In the genomic region with DNA sequence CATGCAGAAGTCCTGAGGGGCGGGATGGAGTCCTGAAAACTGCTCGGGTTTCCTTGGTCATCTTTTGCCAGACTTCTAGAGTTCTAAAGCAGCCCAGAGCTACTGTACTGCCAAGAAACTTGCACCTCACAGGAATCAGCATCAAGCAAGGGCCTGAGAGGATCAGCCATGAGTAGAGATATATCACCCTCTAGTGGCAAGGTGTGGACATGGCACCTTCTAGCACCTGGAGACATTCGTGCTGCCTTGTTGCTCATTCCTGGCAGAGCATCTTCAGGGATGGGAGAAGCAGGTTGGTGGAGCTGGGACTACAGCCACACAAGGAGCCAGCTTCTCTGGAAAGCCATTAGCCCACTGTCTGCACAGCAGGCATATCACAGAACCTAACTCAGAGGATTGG, we compare ENCODE assay signal across 9 mouse cellular contexts. TPM values are rescaled to one million over a fixed set of nuclear protein-coding genes. Genes with fewer than 3 reads are reported as not detected.
DNase-seq lines count a peak whose midpoint lies in the region; ATAC-seq and TF ChIP-seq lines count a peak whose summit lies in the region.
"Had no signal": no experiment of that assay in that cellular context is flagged by ENCODE, and none has a peak within 500 bp of the region (broad histone marks: within the 10 kb centered on the region; RNA-seq: fewer than 3 reads in every experiment).

No protein-coding gene starts in this region.

- peak; percentile 54 for DNase-seq in gastrocnemius, adult 18-20 months (ENCODE audit: low spot score)
- DNase-seq in gastrocnemius, postnatal 25 days: no peak
- peak; percentile 41 for DNase-seq in G1E (ENCODE audit: low spot score)
- DNase-seq in cerebellum, adult 8-10 months: peak; percentile 73
- DNase-seq in frontal cortex, adult 2 months (ENCODE audit: extremely low spot score in 1 of 2, low spot score in 1 of 2): peak; percentile 67 to 95
- DNase-seq in layer of hippocampus, adult 11-12 months (ENCODE audit: low spot score): peak; percentile 84
- DNase-seq in lung, postnatal 25 days (ENCODE audit: low spot score): peak; percentile 42
- DNase-seq in right cerebral cortex, postnatal 36 days (ENCODE audit: low spot score in 2 of 2): peak; percentile 75 to 79

- ATAC-seq in G1E (ENCODE audit: extremely low read depth, insufficient number of reproducible peaks, low FRiP score, poor library complexity, severe bottlenecking): no peak

- H3K4me1 ChIP-seq in G1E (ENCODE audit: insufficient read depth, low read depth, low read length): no peaks in the 10 kb centered on the region

- TF ChIP-seq CTCF in G1E (IDR thresholded peaks at IDR 0.05; ENCODE audit: low read depth, low read length): peak; percentile 91

- H3K27me3 ChIP-seq in G1E (ENCODE audit: insufficient read depth, low read length): no peaks in the 10 kb centered on the region

- no peak overlapping the region for H3K4me3 ChIP-seq in G1E (ENCODE audit: low read depth, low read length)

- no peaks in the 10 kb centered on the region for H3K9me3 ChIP-seq in G1E (replicated peaks)

- peaks cover 82% of the 10 kb centered on the region for H3K36me3 ChIP-seq in G1E (replicated peaks)

RNA-seq across cellular contexts. Expression of a gene that starts 22.1 kb away (rescaled TPM):
- total RNA-seq in gastrocnemius, adult 18-20 months (2021): 10 to 100 TPM; 39.2 to 42.6 TPM
- 10 to 100 TPM; 38.9 to 40.4 TPM for total RNA-seq in gastrocnemius, postnatal 25 days (2021)
- total RNA-seq in G1E (2014; fragmentation: Nextera tagmentation) (65.5 and 69.2 TPM in 2 replicates), G1E (2017) (72.1 and 73.1 TPM in 2 replicates)
- 6.5 and 16.0 TPM in 2 replicates for polyA plus RNA-seq in G1E (2012)
- 89.4 and 90.9 TPM in 2 replicates for polyA plus RNA-seq in frontal cortex, adult 2 months (2012; rRNA removed)

RNA-seq across cellular contexts. Expression of a gene that starts 26.2 kb away (rescaled TPM):
- not detected for total RNA-seq in gastrocnemius, adult 18-20 months (2021)
- not detected for total RNA-seq in gastrocnemius, postnatal 25 days (2021)
- total RNA-seq in G1E (2014; fragmentation: Nextera tagmentation) (not detected in 2 replicates), G1E (2017) (not detected in 2 replicates)
- polyA plus RNA-seq in G1E (2012): not detected in 2 replicates
- 129 TPM in 2 replicates for polyA plus RNA-seq in frontal cortex, adult 2 months (2012; rRNA removed)
- polyA plus RNA-seq: lung, embryonic 16.5 days had no signal

RNA-seq across cellular contexts. Expression of a gene that starts 36.9 kb away (rescaled TPM):
- total RNA-seq in gastrocnemius, adult 18-20 months (2021): not detected
- total RNA-seq in gastrocnemius, postnatal 25 days (2021): not detected
- total RNA-seq in G1E (2014; fragmentation: Nextera tagmentation) (not detected in 2 replicates), G1E (2017) (not detected in 2 replicates)
- polyA plus RNA-seq in G1E (2012): not detected in 2 replicates
- polyA plus RNA-seq in frontal cortex, adult 2 months (2012; rRNA removed): 0.15 TPM in 1 of 2 replicates, not detected in the other
- polyA plus RNA-seq: lung, embryonic 16.5 days had no signal

RNA-seq across cellular contexts. Expression of a gene that starts 54.6 kb away (rescaled TPM):
- not detected for total RNA-seq in gastrocnemius, adult 18-20 months (2021)
- total RNA-seq in gastrocnemius, postnatal 25 days (2021): not detected
- total RNA-seq in G1E (2014; fragmentation: Nextera tagmentation): not detected in 2 replicates
- 0.06 and 0.16 TPM in 2 replicates for total RNA-seq in G1E (2017)
- polyA plus RNA-seq in G1E (2012): not detected in 2 replicates
- 0.02 TPM in 1 of 2 replicates, not detected in the other for polyA plus RNA-seq in frontal cortex, adult 2 months (2012; rRNA removed)
- polyA plus RNA-seq: lung, embryonic 16.5 days had no signal
